10 mouse cellular contexts compared by ENCODE assay signal in the genomic region with DNA sequence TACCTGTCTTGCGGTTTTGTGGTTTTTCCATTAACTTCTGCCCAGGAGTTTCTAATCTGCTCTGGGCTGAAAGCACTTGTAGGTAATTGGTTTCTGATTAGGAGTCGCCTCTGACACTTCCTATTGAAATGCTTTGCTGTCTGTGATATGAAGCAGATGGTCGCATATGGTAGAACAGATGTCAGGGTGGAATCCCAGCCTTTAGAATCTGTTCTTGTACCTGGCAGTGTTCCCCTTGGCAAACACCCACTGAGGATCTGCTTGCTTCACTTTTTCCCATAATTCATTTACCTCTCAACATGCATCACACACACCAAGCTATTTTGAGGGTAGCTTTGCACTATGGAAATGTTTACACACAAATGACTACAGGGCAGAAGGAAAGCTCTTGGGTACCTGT. TPM values are rescaled to one million over a fixed set of nuclear protein-coding genes. Genes with fewer than 3 reads are reported as not detected.
DNase-seq lines count a peak whose midpoint lies in the region; ATAC-seq and TF ChIP-seq lines count a peak whose summit lies in the region.
"Had no signal": no experiment of that assay in that cellular context is flagged by ENCODE, and none has a peak within 500 bp of the region (broad histone marks: within the 10 kb centered on the region; RNA-seq: fewer than 3 reads in every experiment).

No protein-coding gene starts in this region.

- H3K36me3 ChIP-seq in intestine, postnatal 0 days (ENCODE audit: control insufficient read depth, insufficient read depth): no peaks in the 10 kb centered on the region
- H3K36me3 ChIP-seq: stomach, embryonic 15.5 days had no signal

- H3K27ac ChIP-seq in left cerebral cortex, adult 2 months: no peak overlapping the region
- H3K27ac ChIP-seq in intestine, postnatal 0 days (ENCODE audit: low read depth, low read length): no peak overlapping the region

- H3K4me3 ChIP-seq in left cerebral cortex, adult 2 months: no peak overlapping the region
- no peak overlapping the region for H3K4me3 ChIP-seq in intestine, postnatal 0 days (ENCODE audit: low read depth, low read length)
- H3K4me3 ChIP-seq: megakaryocyte, embryonic 14.5 days; stomach, embryonic 15.5 days had no signal

- no peak overlapping the region for H3K4me2 ChIP-seq in intestine, postnatal 0 days (replicated peaks; ENCODE audit: low read depth)
- H3K4me2 ChIP-seq: stomach, embryonic 15.5 days had no signal

- H3K4me1 ChIP-seq in intestine, postnatal 0 days (replicated peaks; ENCODE audit: control insufficient read depth, insufficient read depth, low read length): 0 out of 2 replicates have a peak, but pooled peaks cover 1% of the 10 kb centered on the region
- H3K4me1 ChIP-seq: megakaryocyte, embryonic 14.5 days had no signal

- no peaks in the 10 kb centered on the region for H3K27me3 ChIP-seq in intestine, postnatal 0 days (replicated peaks; ENCODE audit: control insufficient read depth, insufficient read depth, low read length)
- H3K27me3 ChIP-seq: stomach, embryonic 15.5 days had no signal

- peak; percentile 79 for ATAC-seq in cerebellum, adult (ENCODE audit: insufficient number of reproducible peaks, low FRiP score, low TSS enrichment)
- no peak for ATAC-seq in intestine, postnatal 0 days

- intact Hi-C loops in left cerebral cortex, adult 2 months (cut with DNase I): no loop called here

- H3K9ac ChIP-seq in intestine, postnatal 0 days (ENCODE audit: low read depth, low read length): no peak overlapping the region
- H3K9ac ChIP-seq: stomach, embryonic 15.5 days had no signal

- WGBS in intestine, postnatal 0 days: 32% methylated on average over 3 of the region's 3 CpGs

- no peak for TF ChIP-seq CTCF in left cerebral cortex, adult 2 months (IDR thresholded peaks at IDR 0.05)
- no peak for TF ChIP-seq CTCF in intestine, postnatal 0 days (IDR thresholded peaks at IDR 0.05; ENCODE audit: low read depth)

- DNase-seq in embryo, embryonic 10 days (ENCODE audit: low spot score): peak; percentile 40
- DNase-seq in embryo, embryonic 9.5 days (ENCODE audit: extremely low spot score): no peak
- DNase-seq in frontal cortex, postnatal 36 days (ENCODE audit: low spot score in 2 of 2): peak; percentile 71 to 83
- peak; percentile 47 to 73 for DNase-seq in left cerebral cortex, adult 2 months (ENCODE audit: extremely low spot score in 1 of 2, low spot score in 2 of 2)
- DNase-seq in adrenal gland, postnatal 36 days: no peak
- DNase-seq in kidney, adult 11 months: no peak

- no peaks in the 10 kb centered on the region for H3K9me3 ChIP-seq in intestine, postnatal 0 days (ENCODE audit: control insufficient read depth)
- H3K9me3 ChIP-seq: megakaryocyte, embryonic 14.5 days; stomach, embryonic 15.5 days had no signal

RNA-seq across cellular contexts. Expression of a gene that starts 44.2 kb away (rescaled TPM):
- 10 to 100 TPM; 17.8 to 19.3 TPM for total RNA-seq in left cerebral cortex, adult 2 months (2021)
- polyA plus RNA-seq in intestine, postnatal 0 days (2015; fragmentation: Nextera tagmentation; extraction: Ambion mirVana): 12.5 and 14.2 TPM in 2 replicates
- total RNA-seq in adrenal gland, postnatal 36 days (2021): 10 to 100 TPM; 40.4 to 41.3 TPM

Comparison
In these comparisons a context has a peak if more than half of its experiments do, and no peak if none do; other contexts are left out.
1. DNase-seq: peak in embryo, embryonic 10 days (single experiment), frontal cortex, postnatal 36 days (2 of 2) and left cerebral cortex, adult 2 months (2 of 2); none in embryo, embryonic 9.5 days (single experiment), adrenal gland, postnatal 36 days (0 of 2) and kidney, adult 11 months (single experiment).